Mouse (Mus musculus) kidney, adult 8-10 months (tissue): ENCODE data around the gene Dnajb1.
"Not testable (repeated sequence)": the region's sequence is repeated elsewhere in the genome, so short reads cannot be mapped to it uniquely, and the experiment has no call there.

Experiments used
- DNase-seq, 2 experiments: peaks; one replicate each; pipeline ENCODE4 v3.0.0; 2022

Gene Dnajb1

DNA sequence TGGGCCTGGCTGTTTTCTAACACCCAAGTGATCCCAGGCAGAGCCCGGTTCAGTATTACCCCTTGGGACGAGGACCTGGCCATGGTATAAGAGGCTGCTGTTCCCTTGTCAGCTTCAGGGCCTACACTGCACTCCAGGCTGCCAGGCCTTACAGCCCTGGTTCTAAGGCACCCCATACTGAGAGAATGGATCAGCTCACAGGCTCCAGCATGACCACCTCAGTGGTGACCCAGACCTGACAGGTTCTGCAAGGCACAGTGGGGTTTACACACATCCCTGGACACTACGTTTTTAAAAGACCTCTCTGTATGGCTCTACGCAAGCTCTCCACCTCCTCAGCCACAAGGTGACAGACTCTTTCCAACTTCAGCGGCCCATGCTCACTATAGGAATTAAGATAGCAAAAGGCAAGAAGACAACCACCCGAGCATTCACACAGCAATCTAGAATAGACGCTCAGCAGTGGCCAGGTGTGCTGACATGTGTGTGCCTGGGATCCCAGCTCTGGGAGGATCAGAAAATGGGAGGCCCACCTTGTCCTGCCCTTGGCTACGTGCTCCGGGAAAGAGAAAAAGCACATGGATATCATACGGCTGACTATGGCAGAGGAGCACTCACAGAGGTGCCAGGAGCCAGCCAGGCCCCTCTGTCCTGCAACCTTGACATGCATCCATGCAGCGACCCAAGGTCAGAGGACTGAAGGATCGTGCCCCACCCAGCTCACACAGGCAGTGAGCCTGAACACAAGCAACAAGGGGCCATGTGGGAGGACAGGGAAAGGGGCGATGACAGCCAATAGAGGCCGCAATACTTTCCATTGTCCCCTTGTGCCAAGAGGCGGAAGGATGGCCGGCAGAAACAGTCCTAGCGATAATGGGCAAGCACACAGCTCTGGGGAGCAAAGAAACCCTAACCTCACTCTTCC, 29.6 kb upstream of the Dnajb1 start:
- no peak for DNase-seq

DNA sequence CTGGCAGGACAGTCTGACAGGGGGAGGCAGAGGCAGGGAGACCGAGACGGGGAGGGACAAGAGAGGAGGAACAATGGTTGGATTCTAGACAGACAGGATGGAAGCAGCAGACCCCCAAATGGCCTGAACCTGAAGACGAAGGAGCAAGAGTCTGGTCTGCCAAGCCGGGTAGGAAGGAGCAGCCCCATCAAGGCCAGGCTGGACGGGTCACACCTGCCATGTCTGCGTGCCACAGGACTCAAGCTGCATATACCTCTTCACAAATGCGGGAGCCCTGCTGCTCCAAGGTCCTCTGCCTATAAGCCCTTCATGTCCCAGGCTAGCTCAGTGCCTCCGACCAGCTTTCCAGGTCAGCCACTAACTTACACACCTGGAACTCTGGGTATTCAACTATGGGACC, 28.3 kb upstream of the Dnajb1 start:
- DNase-seq: no peak

DNA sequence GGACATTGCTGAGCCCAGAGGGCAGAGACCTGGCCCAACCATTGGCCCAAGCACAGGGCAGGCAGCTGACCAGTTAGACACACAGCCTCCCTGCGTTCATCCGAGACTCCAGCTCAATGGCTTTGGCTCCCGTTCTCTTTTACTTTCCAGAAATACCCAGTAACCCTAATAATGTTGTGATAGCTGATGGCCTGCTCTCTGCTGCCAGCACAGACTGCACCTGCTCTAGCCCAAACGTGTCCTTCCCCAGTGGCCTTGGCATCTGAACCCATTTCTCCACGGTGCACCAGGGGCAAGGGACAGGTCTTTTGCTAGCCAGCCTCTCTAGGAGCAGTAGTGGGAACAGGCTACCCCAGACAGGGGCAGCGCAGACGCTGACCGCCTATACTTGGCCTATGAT, 27.2 kb upstream of the Dnajb1 start:
- no peak for DNase-seq

GRCm38 (mm10) chr8:83582226-83582625, 25.8 kb upstream of the Dnajb1 start:
- no peak for DNase-seq

DNA sequence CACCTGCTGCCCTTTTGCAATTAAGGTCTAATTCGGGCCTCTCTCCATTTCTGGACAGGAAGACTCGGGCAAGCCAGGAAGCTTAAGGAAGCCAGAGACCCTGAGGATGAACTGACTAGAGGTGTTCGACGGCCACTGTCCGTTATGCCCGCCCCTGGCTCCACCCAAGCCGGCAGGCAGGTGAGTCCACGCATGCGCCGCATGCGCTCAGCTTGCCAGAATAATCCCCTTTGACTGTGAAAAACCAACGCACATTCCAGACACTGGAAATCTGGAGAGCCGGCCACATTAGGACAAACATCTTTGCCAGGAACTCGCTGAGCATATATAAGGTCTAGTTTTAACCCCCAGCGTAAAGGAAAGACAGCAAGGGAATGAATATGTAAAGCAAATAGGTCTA, 24.8 kb upstream of the Dnajb1 start:
- no peak for DNase-seq

DNA sequence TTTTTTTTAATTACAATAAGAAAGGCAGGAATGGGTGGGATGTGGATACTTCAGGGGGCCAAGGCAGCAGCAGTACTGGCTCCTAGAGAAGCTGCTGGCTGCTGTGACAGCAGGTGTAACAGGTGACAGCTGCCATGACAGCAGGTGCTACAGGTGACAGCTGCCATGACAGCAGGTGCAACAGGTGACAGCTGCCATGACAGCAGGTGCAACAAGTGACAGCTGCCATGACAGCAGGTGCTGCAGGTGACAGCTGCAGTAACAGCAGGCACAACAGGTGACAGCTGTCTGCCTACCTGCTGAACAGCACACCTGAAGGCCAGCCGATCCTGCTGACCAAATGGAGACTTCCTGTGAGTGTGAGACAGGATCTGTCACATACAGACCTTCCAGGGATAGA, 23.2 kb upstream of the Dnajb1 start:
- no peak for DNase-seq

DNA sequence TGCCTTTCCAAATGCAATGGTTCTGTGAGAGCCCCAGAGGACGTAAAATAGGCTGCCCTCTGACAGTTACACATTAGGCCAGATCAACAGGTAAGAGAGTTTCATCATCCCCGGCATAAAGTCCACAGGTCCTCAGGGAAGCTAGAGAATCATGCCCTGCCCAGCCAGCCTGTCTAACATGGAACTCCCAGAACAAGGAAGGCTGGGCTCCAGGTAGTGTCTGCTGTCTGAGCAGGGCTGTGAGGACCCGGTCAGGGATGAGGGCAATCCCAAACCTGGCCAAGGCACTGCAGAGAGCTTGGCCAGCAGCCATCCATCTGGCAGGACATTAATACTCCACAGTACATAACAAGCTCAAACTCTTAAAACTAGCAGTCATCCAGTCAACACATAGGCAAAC, 22.7 kb upstream of the Dnajb1 start:
- DNase-seq: peak in 1 of 2 experiments; percentile 49

DNA sequence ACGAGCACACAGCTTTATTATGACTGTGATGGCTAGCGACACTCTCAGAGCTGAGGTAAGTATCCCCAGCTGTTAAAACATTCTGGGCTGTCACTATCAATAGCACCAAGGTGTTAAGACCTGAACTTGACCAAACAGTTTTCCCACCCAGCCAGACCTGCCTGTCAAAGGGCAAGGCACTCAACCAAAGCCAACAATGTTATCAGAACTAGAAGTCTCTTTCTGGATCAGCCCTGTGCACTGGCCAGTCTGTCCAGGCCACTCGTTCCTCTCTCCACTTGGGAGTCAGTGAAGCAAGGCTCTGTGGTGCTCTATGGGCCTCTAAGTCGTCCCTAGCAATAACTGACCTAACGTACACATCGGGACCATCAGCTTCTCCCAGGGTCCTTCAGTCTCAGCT, 20.3 kb upstream of the Dnajb1 start:
- DNase-seq: no peak

DNA sequence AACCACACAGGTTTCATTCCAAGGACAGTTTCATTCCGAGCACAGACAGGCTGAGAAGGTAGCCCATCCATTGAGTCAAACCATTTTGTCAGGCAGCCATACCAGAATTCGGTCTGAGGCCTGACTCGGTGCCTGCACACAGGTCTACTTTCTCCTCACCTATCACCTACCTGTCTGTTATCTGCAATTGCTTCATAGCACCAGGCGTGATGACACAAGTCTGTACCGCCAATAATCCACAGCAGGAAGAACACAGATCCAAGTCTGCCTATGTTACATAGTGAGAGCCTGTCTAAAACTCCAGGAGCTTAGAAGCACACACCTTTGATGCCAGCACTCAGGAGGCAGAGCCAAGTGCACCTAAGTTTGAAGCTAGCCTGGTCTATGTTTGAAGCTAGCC, 19.1 kb upstream of the Dnajb1 start:
- DNase-seq: no peak

GRCm38 (mm10) chr8:83590488-83591023, 17.4 kb upstream of the Dnajb1 start:
- DNase-seq: no peak

DNA sequence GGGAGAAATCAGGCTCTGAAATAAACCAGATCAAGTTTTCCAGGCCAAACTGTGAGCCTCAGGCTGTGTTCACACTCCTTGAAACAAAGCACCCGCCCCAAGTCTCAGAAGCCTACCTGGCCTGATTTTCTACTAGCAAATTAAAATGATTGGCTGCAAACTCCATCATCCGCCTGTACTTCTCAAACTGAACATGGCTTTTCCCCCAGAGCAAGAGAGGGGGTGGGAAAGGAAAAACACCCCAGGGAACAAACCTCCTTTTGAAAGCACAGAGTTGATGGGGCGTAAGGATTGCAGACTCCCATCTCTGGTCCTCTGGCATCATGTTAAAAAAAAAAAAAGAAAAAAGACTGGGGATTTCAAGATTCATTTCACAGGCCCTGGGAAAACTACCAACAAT, 15.3 kb upstream of the Dnajb1 start:
- no peak for DNase-seq

GRCm38 (mm10) chr8:83593325-83594166, 14.4 kb upstream of the Dnajb1 start:
- DNase-seq: no peak

- DNase-seq: peak; percentile 96 to 97
Measured at GRCm38 (mm10) chr8:83594167-83595049, 13.6 kb upstream of the Dnajb1 start.

GRCm38 (mm10) chr8:83595050-83595345, 13.0 kb upstream of the Dnajb1 start:
- DNase-seq: not testable (repeated sequence)

GRCm38 (mm10) chr8:83596369-83596768, 11.6 kb upstream of the Dnajb1 start:
- peak; percentile 71 to 78 for DNase-seq

DNA sequence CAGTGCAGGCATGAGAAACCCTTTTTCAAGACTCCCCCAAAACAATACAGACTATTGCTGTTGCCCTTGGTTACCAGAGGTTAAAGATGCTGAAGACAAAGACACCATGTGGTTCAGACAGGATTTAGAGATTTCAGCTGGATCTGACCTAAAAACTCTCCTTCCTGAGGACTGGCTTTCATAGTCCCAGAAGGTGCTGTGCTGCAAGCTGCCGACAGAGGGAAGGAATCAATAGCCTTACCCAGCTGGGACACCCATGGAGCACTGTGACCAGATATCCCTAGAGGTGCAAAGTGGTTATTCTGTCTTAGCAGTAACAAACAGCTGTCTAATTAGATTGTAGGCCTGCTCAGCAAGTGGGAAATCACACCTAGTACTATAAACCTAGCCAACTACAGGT, 9.8 kb upstream of the Dnajb1 start:
- DNase-seq: no peak

DNA sequence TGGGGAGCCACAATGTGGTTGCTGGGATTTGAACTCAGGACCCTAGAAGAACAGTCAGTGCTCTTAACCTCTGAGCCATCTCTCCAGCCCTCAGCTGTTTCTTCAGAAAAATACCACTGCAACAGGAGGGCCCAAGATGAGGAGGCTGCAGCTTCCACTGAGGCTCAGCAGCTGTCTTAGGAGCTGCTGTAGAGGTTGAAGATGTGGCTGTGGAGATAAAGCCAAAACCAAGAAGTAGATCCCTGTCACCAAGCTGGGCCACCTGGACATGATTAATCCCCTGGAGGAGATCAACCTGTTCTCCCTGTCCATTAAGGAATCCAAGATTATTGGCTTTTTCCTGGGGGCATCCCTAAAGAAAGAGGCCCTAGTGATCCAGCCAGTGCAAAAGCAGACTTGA, 8.2 kb upstream of the Dnajb1 start:
- DNase-seq: no peak

DNA sequence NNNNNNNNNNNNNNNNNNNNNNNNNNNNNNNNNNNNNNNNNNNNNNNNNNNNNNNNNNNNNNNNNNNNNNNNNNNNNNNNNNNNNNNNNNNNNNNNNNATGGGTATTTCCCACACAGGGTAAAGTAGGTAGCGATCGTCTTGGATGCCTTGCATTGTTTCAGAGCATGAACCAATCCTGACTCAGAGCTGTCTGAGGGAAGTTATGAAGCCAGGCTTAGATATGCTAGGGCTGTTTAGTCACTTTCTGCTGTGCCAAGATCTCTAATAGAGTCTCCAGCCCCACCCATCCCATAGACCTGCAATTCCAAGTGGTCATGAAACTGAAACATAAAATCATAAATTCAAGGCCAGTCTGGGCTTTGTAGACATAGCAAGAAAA, 5.4 kb upstream of the Dnajb1 start:
- DNase-seq: no peak

GRCm38 (mm10) chr8:83608398-83608829, 421 bp downstream of the Dnajb1 start:
- DNase-seq: peak; percentile 81 to 88

DNA sequence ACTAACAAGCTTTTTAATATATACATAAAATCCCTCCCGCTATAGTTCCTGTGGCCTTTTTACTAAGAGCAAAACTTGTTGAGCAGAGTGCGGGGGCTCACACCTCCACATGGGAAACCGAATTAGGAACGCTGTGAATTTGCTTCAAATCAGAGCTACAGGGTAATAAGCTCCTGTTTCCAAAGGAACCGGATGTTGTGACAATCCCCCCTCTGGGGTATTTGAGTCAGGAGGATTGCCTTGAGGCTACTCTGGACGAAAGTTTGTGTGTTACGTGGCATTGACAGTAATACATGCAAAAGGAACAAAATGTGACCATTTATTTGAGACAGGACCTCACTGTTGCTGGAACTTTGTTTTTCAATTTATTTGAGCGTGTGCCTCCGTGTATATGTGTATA, 1.1 kb downstream of the Dnajb1 start:
- DNase-seq: no peak

- DNase-seq: no peak
Measured at GRCm38 (mm10) chr8:83609547-83610180, 1.7 kb downstream of the Dnajb1 start.

GRCm38 (mm10) chr8:83611921-83612320, 3.9 kb downstream of the Dnajb1 start:
- DNase-seq: no peak
